Mouse (Mus musculus) lung, adult 18-20 months (tissue): Measurements from ENCODE around the gene Spata2.

Experiments used
- DNase-seq, 2 experiments: peaks; one replicate each; pipeline ENCODE4 v3.0.0; 2022; ENCODE audit warnings: mixed read lengths in 2 of 2

Gene Spata2

GRCm38 (mm10) chr2:167508569-167508968 lies 15.9 kb upstream of the Spata2 start:
- no peak for DNase-seq

GRCm38 (mm10) chr2:167507719-167508385 lies 15.2 kb upstream of the Spata2 start:
- peak in 1 of 2 experiments; percentile 51 for DNase-seq

- DNase-seq, result no peak
Observed at GRCm38 (mm10) chr2:167506546-167507260, 14.0 kb upstream of the Spata2 start.

GRCm38 (mm10) chr2:167505127-167505526 lies 12.4 kb upstream of the Spata2 start:
- DNase-seq, result peak; percentile 72 to 83

- DNase-seq, result peak; percentile 71 to 80
Observed at GRCm38 (mm10) chr2:167503896-167504349, 11.2 kb upstream of the Spata2 start.

GRCm38 (mm10) chr2:167503253-167503895 lies 10.7 kb upstream of the Spata2 start:
- peak; percentile 83 to 89 for DNase-seq

- no peak for DNase-seq
Observed at GRCm38 (mm10) chr2:167502554-167503252, 10.0 kb upstream of the Spata2 start.

GRCm38 (mm10) chr2:167497272-167497671 lies 4.6 kb upstream of the Spata2 start:
- peak; percentile 53 to 56 for DNase-seq

GRCm38 (mm10) chr2:167496437-167496836 lies 3.8 kb upstream of the Spata2 start:
- DNase-seq, result no peak

- DNase-seq, result peak; percentile 45 to 47
Observed at GRCm38 (mm10) chr2:167491757-167492708, 654 bp downstream of the Spata2 start, which contains the start of gene Rnf114. TSS of gene Rnf114 (plus strand) at chr2:167492645.

- DNase-seq, result no peak
Observed at GRCm38 (mm10) chr2:167490813-167491525, 1.7 kb downstream of the Spata2 start.

GRCm38 (mm10) chr2:167487994-167488393 lies 4.7 kb downstream of the Spata2 start:
- DNase-seq, result no peak

- no peak for DNase-seq
Observed at GRCm38 (mm10) chr2:167487551-167487950, 5.1 kb downstream of the Spata2 start.

GRCm38 (mm10) chr2:167486573-167486972 lies 6.1 kb downstream of the Spata2 start:
- DNase-seq, result no peak

GRCm38 (mm10) chr2:167485501-167486377 lies 6.9 kb downstream of the Spata2 start:
- peak; percentile 67 to 70 for DNase-seq

- no peak for DNase-seq
Observed at GRCm38 (mm10) chr2:167484932-167485331, 7.8 kb downstream of the Spata2 start.

- no peak for DNase-seq
Observed at GRCm38 (mm10) chr2:167483827-167484410, 8.8 kb downstream of the Spata2 start.

GRCm38 (mm10) chr2:167483081-167483826 lies 9.4 kb downstream of the Spata2 start:
- DNase-seq, result no peak

GRCm38 (mm10) chr2:167482681-167483080 lies 10.0 kb downstream of the Spata2 start:
- DNase-seq, result no peak
